Mouse (Mus musculus) spleen, embryonic (tissue): ENCODE measurements around the gene Gm13304.
"Not testable (repeated sequence)": the region's sequence is repeated elsewhere in the genome, so short reads cannot be mapped to it uniquely, and the experiment has no call there.

ENCODE experiments used
- CTCF ChIA-PET: fragments of 350-600 bp; sonication (Branson Sonifier 250); formaldehyde crosslinking; loops from one replicate; lab custom pipeline; 2022; lab: Charles Lee

The Gm13304 gene

GRCm38 (mm10) chr4:42114517-42114916 is at the start of gene Gm13304:
Gene Gm13304, plus strand, starts transcription at chr4:42114817.
- CTCF ChIA-PET: not testable (repeated sequence)

GRCm38 (mm10) chr4:42090907-42091306 is 23.7 kb upstream of the Gm13304 start, which contains the start of gene Gm3893:
Gene Gm3893, plus strand, starts transcription at chr4:42091207.
- CTCF ChIA-PET: not testable (repeated sequence)

- CTCF ChIA-PET: not testable (repeated sequence)
Observed at GRCm38 (mm10) chr4:42153136-42153535, 38.5 kb downstream of the Gm13304 start, which contains the start of gene Gm13306. Gene Gm13306, plus strand, starts transcription at chr4:42153436.
